Mouse (Mus musculus) layer of hippocampus, postnatal 10 days (tissue): ENCODE data around the gene Ctbp2. TPM values are rescaled to one million over a fixed set of nuclear protein-coding genes. Genes with fewer than 3 reads are reported as not detected.

Experiments
- DNase-seq, 2 experiments: peaks; one replicate each; pipeline ENCODE4 v3.0.0; 2021; ENCODE audit warnings: low spot score in 2 of 2
- long read RNA-seq: library from polyadenylated mRNA; stranded (forward); transcript quantifications from one replicate; pipeline ENCODE4 v2.0.0, GENCODE M21; 2023
- total RNA-seq, 2 experiments: library from RNA; stranded (reverse); gene quantifications; 2 replicates each; pipeline ENCODE4 v1.2.3; 2021

Ctbp2 gene
- total RNA-seq: 10 to 100 TPM; 62.3 to 63.6 TPM
- long read RNA-seq, partial matches to known transcripts: 5 of 21 reads
- long read RNA-seq, other reads (novel, unspliced or antisense): 11 of 21 reads

GRCm38 (mm10) chr7:133123999-133124700 is at the start of gene Ctbp2:
Gene Ctbp2, minus strand, starts transcription at chr7:133124354.
- DNase-seq: peak; percentile 76 to 81

- no peak for DNase-seq
Observed at GRCm38 (mm10) chr7:133171403-133172032, 47.4 kb upstream of the Ctbp2 start.

- no peak for DNase-seq
Observed at GRCm38 (mm10) chr7:133168928-133169327, 44.8 kb upstream of the Ctbp2 start.

GRCm38 (mm10) chr7:133167903-133168302 is 43.7 kb upstream of the Ctbp2 start:
- no peak for DNase-seq

GRCm38 (mm10) chr7:133164770-133165169 is 40.6 kb upstream of the Ctbp2 start:
- peak in 1 of 2 experiments; percentile 27 for DNase-seq

GRCm38 (mm10) chr7:133163011-133163410 is 38.9 kb upstream of the Ctbp2 start:
- DNase-seq: no peak

- DNase-seq: no peak
Observed at GRCm38 (mm10) chr7:133162131-133162530, 38.0 kb upstream of the Ctbp2 start.

GRCm38 (mm10) chr7:133161362-133162080 is 37.4 kb upstream of the Ctbp2 start:
- no peak for DNase-seq

- no peak for DNase-seq
Observed at GRCm38 (mm10) chr7:133159519-133159918, 35.4 kb upstream of the Ctbp2 start.

GRCm38 (mm10) chr7:133155621-133156020 is 31.5 kb upstream of the Ctbp2 start:
- no peak for DNase-seq

- DNase-seq: no peak
Observed at GRCm38 (mm10) chr7:133154846-133155245, 30.7 kb upstream of the Ctbp2 start.

- DNase-seq: no peak
Observed at GRCm38 (mm10) chr7:133139689-133140336, 15.7 kb upstream of the Ctbp2 start.

- DNase-seq: no peak
Observed at GRCm38 (mm10) chr7:133133552-133133951, 9.4 kb upstream of the Ctbp2 start.

- DNase-seq: no peak
Observed at GRCm38 (mm10) chr7:133132702-133133101, 8.5 kb upstream of the Ctbp2 start.

- DNase-seq: no peak
Observed at GRCm38 (mm10) chr7:133124701-133125485, 739 bp upstream of the Ctbp2 start.

GRCm38 (mm10) chr7:133123244-133123998 is 733 bp downstream of the Ctbp2 start, which contains the start of gene Fgfr2:
Gene Fgfr2, minus strand, starts transcription at chr7:133123350.
- peak; percentile 53 to 69 for DNase-seq

- peak; percentile 55 to 71 for DNase-seq
Observed at GRCm38 (mm10) chr7:133122379-133123243, 1.5 kb downstream of the Ctbp2 start.

- DNase-seq: peak; percentile 36 to 60
Observed at GRCm38 (mm10) chr7:133121661-133122378, 2.3 kb downstream of the Ctbp2 start.
